Mouse (Mus musculus) hindbrain, embryonic 15.5 days (tissue): ENCODE measurements around the gene Xlr3a. TPM values are rescaled to one million over a fixed set of nuclear protein-coding genes. Genes with fewer than 3 reads are reported as not detected.

Experiments
- ATAC-seq: fragments of 200-750 bp; cut with Nextera tagmentation; 2 replicates; pipeline ENCODE4 v1.8.0; 2017; ENCODE audit warnings: low read depth, moderate number of reproducible peaks, moderate TSS enrichment; ENCODE audit not compliant: low FRiP score
- H3K27ac ChIP-seq: fragments of 300-500 bp; sonication (generic); replicated peaks from 2 replicates; pipeline ENCODE4 v1.5.1; 2015; ENCODE audit warnings: mild to moderate bottlenecking, inconsistent platforms
- H3K27me3 ChIP-seq: fragments of 300-500 bp; sonication (generic); 2 replicates; pipeline ENCODE4 v1.6.1; 2015; ENCODE audit warnings: control low read depth, inconsistent platforms
- H3K36me3 ChIP-seq: fragments of 300-500 bp; sonication (generic); 2 replicates; pipeline ENCODE4 v1.6.1; 2015; ENCODE audit warnings: control low read depth, inconsistent platforms
- H3K4me1 ChIP-seq: fragments of 300-500 bp; sonication (generic); replicated peaks from 2 replicates; pipeline ENCODE4 v1.6.1; 2015; ENCODE audit warnings: control low read depth, inconsistent platforms
- H3K4me2 ChIP-seq: fragments of 300-500 bp; sonication (generic); 2 replicates; pipeline ENCODE4 v1.6.1; 2015; ENCODE audit warnings: moderate library complexity, mild to moderate bottlenecking, inconsistent platforms
- H3K4me3 ChIP-seq: fragments of 300-500 bp; sonication (generic); 2 replicates; pipeline ENCODE4 v1.5.1; 2015; ENCODE audit warnings: mild to moderate bottlenecking, inconsistent platforms
- H3K9ac ChIP-seq: fragments of 300-500 bp; sonication (generic); 2 replicates; pipeline ENCODE4 v1.6.1; 2015; ENCODE audit warnings: inconsistent platforms
- H3K9me3 ChIP-seq: fragments of 300-500 bp; sonication (generic); 2 replicates; pipeline ENCODE4 v1.6.1; 2016; ENCODE audit warnings: control low read depth, inconsistent platforms
- WGBS: fragments of 180-500 bp; shearing (Covaris S2); methylation state at CpG from one replicate; pipeline ENCODE4 v1.1.7; 2015; 5-methylcytosine and 5-hydroxymethylcytosine counted together
- polyA plus RNA-seq: library from polyadenylated mRNA; unstranded; fragments of >200 nt; fragmentation: Nextera tagmentation; extraction: Ambion mirVana; gene quantifications from 2 replicates; pipeline ENCODE4 v1.2.1, GENCODE M21; 2015

The Xlr3a gene
- polyA plus RNA-seq, 1 experiment from 2014 or later, result 4.3 TPM

- no peaks in the 10 kb centered on the region for H3K9me3 ChIP-seq
- no peak overlapping the region for H3K9ac ChIP-seq
- WGBS, result 20% methylated on average over 14 of the region's 14 CpGs
- no peaks in the 10 kb centered on the region for H3K36me3 ChIP-seq
- H3K27ac ChIP-seq, result peak overlapping the region; percentile 62; the same call in 1 of the 2 replicates
- peak overlapping the region; percentile 32 for H3K4me2 ChIP-seq
- no peaks in the 10 kb centered on the region for H3K27me3 ChIP-seq
- peak; percentile 98 for ATAC-seq
- 0 out of 2 replicates have a peak overlapping the region, but pooled peaks have one; percentile 5 for H3K4me3 ChIP-seq
- H3K4me1 ChIP-seq, result no peaks in the 10 kb centered on the region
Observed at GRCm38 (mm10) chrX:73053860-73054563, 42.9 kb downstream of the Xlr3a start.

GRCm38 (mm10) chrX:73039666-73040065 is 57.2 kb downstream of the Xlr3a start:
- H3K27me3 ChIP-seq, result no peaks in the 10 kb centered on the region
- no peaks in the 10 kb centered on the region for H3K36me3 ChIP-seq
- H3K9me3 ChIP-seq, result no peaks in the 10 kb centered on the region
- H3K4me2 ChIP-seq, result no peak overlapping the region
- no peaks in the 10 kb centered on the region for H3K4me1 ChIP-seq
- no peak overlapping the region for H3K9ac ChIP-seq
- H3K27ac ChIP-seq, result no peak overlapping the region
- WGBS, result 87% methylated on average over 12 of the region's 12 CpGs
- H3K4me3 ChIP-seq, result no peak overlapping the region
- no peak for ATAC-seq

- no peak overlapping the region for H3K4me3 ChIP-seq
- ATAC-seq, result no peak
- H3K36me3 ChIP-seq, result no peaks in the 10 kb centered on the region
- H3K4me2 ChIP-seq, result no peak overlapping the region
- no peaks in the 10 kb centered on the region for H3K27me3 ChIP-seq
- 87% methylated on average over 8 of the region's 8 CpGs for WGBS
- H3K4me1 ChIP-seq, result no peaks in the 10 kb centered on the region
- H3K9me3 ChIP-seq, result no peaks in the 10 kb centered on the region
- no peak overlapping the region for H3K9ac ChIP-seq
- H3K27ac ChIP-seq, result no peak overlapping the region
Observed at GRCm38 (mm10) chrX:73038831-73039230, 58.1 kb downstream of the Xlr3a start.

DNA sequence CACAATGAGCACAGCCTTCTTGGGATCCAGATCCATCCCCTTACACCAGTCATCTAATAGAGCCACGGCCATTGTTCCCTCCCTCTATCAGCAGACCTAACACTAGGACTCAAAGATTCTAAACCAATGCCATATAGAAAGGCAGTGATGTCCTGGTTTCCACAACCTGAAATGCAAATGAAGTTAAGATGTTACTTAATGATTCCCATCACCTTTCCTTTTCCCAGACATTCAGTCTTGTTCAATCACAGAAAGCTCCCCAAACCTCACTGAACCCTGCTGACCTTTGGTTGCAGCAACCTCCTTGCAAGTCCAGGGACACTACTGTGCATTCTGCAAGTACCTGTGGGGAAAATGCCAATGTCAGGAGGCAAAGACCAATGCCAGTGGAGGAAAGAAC is 59.9 kb downstream of the Xlr3a start, which contains the start of gene Pnma5:
Pnma5 (minus strand) TSS at position 101 of the 400 bp plus-strand sequence.
- Histone ChIP-seq H3K9me3 (no peaks in the 10 kb centered on the region), H3K27me3 (no peaks in the 10 kb centered on the region), H3K9ac (no peak within 1 kb of the TSS), H3K4me2 (no peak within 1 kb of the TSS), H3K4me1 (no peaks in the 10 kb centered on the region), H3K4me3 (no peak within 1 kb of the TSS), H3K36me3 (no peaks in the 10 kb centered on the region), H3K27ac (no peak within 1 kb of the TSS)
- ATAC-seq, result no peak
- WGBS, result 83% methylated on average over 1 of the region's 1 CpGs

Other genes with a start within 250 kb of the Xlr3a start
- 67.1 and 73.8 TPM in 2 replicates for gene Cetn2, start 178.7 kb downstream of the Xlr3a start, polyA plus RNA-seq
- 48.9 and 49.2 TPM in 2 replicates for gene Nsdhl, start 178.5 kb downstream of the Xlr3a start, polyA plus RNA-seq
- 0.79 and 0.87 TPM in 2 replicates for gene Zfp185, start 109.8 kb downstream of the Xlr3a start, polyA plus RNA-seq
- gene Pnma5, start 60.0 kb downstream of the Xlr3a start, polyA plus RNA-seq, result 0.08 and 0.17 TPM in 2 replicates
- gene Pnma3, start 32.3 kb downstream of the Xlr3a start, polyA plus RNA-seq, result 4.2 and 5.0 TPM in 2 replicates
- 0.68 and 0.74 TPM in 2 replicates for gene Xlr4a, start 14.6 kb downstream of the Xlr3a start, polyA plus RNA-seq
- 0.52 and 1.2 TPM in 2 replicates for gene Gm14685, start 20.0 kb upstream of the Xlr3a start, polyA plus RNA-seq
- gene Xlr5b, start 51.7 kb upstream of the Xlr3a start, polyA plus RNA-seq, result not detected in 2 replicates
- gene DXBay18, start 52.4 kb upstream of the Xlr3a start, polyA plus RNA-seq, result 0.64 TPM in 1 of 2 replicates, not detected in the other
- gene Spin2d, start 79.9 kb upstream of the Xlr3a start, polyA plus RNA-seq, result not detected in 2 replicates
- 15.5 and 18.1 TPM in 2 replicates for gene Xlr3b, start 95.1 kb upstream of the Xlr3a start, polyA plus RNA-seq
- 0.27 and 1.1 TPM in 2 replicates for gene Xlr4b, start 117.2 kb upstream of the Xlr3a start, polyA plus RNA-seq
- 34.6 and 35.7 TPM in 2 replicates for gene F8a, start 131.2 kb upstream of the Xlr3a start, polyA plus RNA-seq
- 0.43 and 0.49 TPM in 2 replicates for gene Xlr4c, start 146.0 kb upstream of the Xlr3a start, polyA plus RNA-seq
- 0.25 and 0.28 TPM in 2 replicates for gene Xlr3c, start 168.3 kb upstream of the Xlr3a start, polyA plus RNA-seq
- gene Xlr5a, start 195.9 kb upstream of the Xlr3a start, polyA plus RNA-seq, result 0.19 TPM in 1 of 2 replicates, not detected in the other
- not detected in 2 replicates for gene Xlr5c, start 195.9 kb upstream of the Xlr3a start, polyA plus RNA-seq
- gene Gm45015, start 239.7 kb upstream of the Xlr3a start, polyA plus RNA-seq, result not detected in 2 replicates
- 10.4 and 10.8 TPM in 2 replicates for gene Zfp275, start 245.5 kb upstream of the Xlr3a start, polyA plus RNA-seq